Mouse (Mus musculus): Measurements from ENCODE around the gene Lrrc2. TPM values are rescaled to one million over a fixed set of nuclear protein-coding genes. Genes with fewer than 3 reads are reported as not detected.

Lrrc2 gene
- polyA plus RNA-seq, 1 experiment: 0.02 TPM

GRCm38 (mm10) chr9:111006544-111006943 is 55.2 kb downstream of the Lrrc2 start:
- TF ChIP-seq POLR2A (IDR thresholded peaks at IDR 0.05; ENCODE audit: low read depth, low read length) (no peak), CTCF (IDR thresholded peaks at IDR 0.05; ENCODE audit: extremely low read depth, insufficient read depth, insufficient read length, insufficient replicate concordance) (no peak)
- no peak for DNase-seq (ENCODE audit: low read depth in 1 of 2, low spot score in 2 of 2)
- H3K36me3 ChIP-seq (ENCODE audit: control insufficient read depth, insufficient read depth, low read length): no peaks in the 10 kb centered on the region
- no peaks in the 10 kb centered on the region for H3K27me3 ChIP-seq (ENCODE audit: control insufficient read depth, insufficient read depth, low read length)
- WGBS: 94% methylated on average over 2 of the region's 2 CpGs
- no peak overlapping the region for H3K27ac ChIP-seq (ENCODE audit: insufficient read depth, low read length)
- H3K4me1 ChIP-seq (ENCODE audit: control insufficient read depth, insufficient read depth, insufficient read length): no peaks in the 10 kb centered on the region
- H3K4me3 ChIP-seq (ENCODE audit: extremely low read depth, insufficient read depth, insufficient read length): no peak overlapping the region

GRCm38 (mm10) chr9:111009763-111010162 is 58.4 kb downstream of the Lrrc2 start:
- DNase-seq (ENCODE audit: low read depth in 1 of 2, low spot score in 2 of 2): no peak
- 45% methylated on average over 3 of the region's 3 CpGs for WGBS
- H3K4me1 ChIP-seq (ENCODE audit: control insufficient read depth, insufficient read depth, insufficient read length): no peaks in the 10 kb centered on the region
- TF ChIP-seq CTCF (IDR thresholded peaks at IDR 0.05; ENCODE audit: extremely low read depth, insufficient read depth, insufficient read length, insufficient replicate concordance) (no peak), POLR2A (IDR thresholded peaks at IDR 0.05; ENCODE audit: low read depth, low read length) (no peak)
- H3K4me3 ChIP-seq (ENCODE audit: extremely low read depth, insufficient read depth, insufficient read length): no peak overlapping the region
- H3K36me3 ChIP-seq (ENCODE audit: control insufficient read depth, insufficient read depth, low read length): no peaks in the 10 kb centered on the region
- no peaks in the 10 kb centered on the region for H3K27me3 ChIP-seq (ENCODE audit: control insufficient read depth, insufficient read depth, low read length)
- no peak overlapping the region for H3K27ac ChIP-seq (ENCODE audit: insufficient read depth, low read length)

DNA sequence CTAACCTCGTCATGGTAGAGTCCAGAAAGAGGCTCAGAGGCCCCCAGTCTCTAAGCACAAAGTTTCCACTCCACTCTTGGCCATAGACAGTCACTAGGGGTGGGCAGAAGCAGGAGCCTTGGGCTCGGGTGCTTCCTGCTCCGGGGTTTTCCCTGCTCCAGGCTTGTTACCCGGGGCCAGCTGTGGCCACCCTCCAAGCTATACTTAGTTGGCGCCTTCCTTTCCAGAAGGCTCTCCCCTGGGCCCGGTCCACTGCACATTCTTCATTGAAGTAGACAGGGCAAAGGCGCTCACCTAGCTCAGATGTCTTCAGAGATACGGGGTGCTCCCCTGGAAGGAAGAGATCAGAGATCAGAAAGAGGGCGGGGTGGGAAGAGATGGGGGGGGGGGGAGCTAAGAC is 60.2 kb downstream of the Lrrc2 start:
- Histone ChIP-seq H3K4me1 (ENCODE audit: control insufficient read depth, insufficient read depth, insufficient read length) (no peaks in the 10 kb centered on the region), H3K27ac (ENCODE audit: insufficient read depth, low read length) (no peak overlapping the region), H3K36me3 (ENCODE audit: control insufficient read depth, insufficient read depth, low read length) (no peaks in the 10 kb centered on the region), H3K4me3 (ENCODE audit: extremely low read depth, insufficient read depth, insufficient read length) (no peak overlapping the region), H3K27me3 (ENCODE audit: control insufficient read depth, insufficient read depth, low read length) (no peaks in the 10 kb centered on the region)
- TF ChIP-seq POLR2A (IDR thresholded peaks at IDR 0.05; ENCODE audit: low read depth, low read length) (no peak), CTCF (IDR thresholded peaks at IDR 0.05; ENCODE audit: extremely low read depth, insufficient read depth, insufficient read length, insufficient replicate concordance) (no peak)
- no peak for DNase-seq (ENCODE audit: low read depth in 1 of 2, low spot score in 2 of 2)
- 67% methylated on average over 9 of the region's 9 CpGs for WGBS

DNA sequence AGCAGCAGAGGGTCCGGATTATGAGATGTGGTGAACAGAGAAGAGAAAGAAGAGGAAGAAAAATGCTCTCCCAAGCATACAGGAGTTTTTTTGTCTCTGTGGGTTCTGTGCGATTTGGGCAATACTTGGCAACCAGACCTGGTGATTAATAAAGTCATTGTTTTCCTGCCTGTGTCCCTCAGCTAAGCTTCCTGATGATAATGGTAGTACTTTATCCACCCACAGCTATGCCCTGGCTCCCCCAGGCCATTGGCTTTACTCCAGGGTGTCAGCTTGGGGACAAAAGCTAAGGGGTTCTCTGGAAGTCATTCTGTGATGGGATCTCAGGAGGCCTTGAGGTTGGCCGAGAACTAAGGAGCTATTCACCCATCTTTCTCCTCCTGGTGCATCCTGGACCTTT is 60.7 kb downstream of the Lrrc2 start:
- Histone ChIP-seq H3K4me3 (ENCODE audit: extremely low read depth, insufficient read depth, insufficient read length) (no peak overlapping the region), H3K4me1 (ENCODE audit: control insufficient read depth, insufficient read depth, insufficient read length) (no peaks in the 10 kb centered on the region), H3K36me3 (ENCODE audit: control insufficient read depth, insufficient read depth, low read length) (no peaks in the 10 kb centered on the region), H3K27ac (ENCODE audit: insufficient read depth, low read length) (no peak overlapping the region), H3K27me3 (ENCODE audit: control insufficient read depth, insufficient read depth, low read length) (no peaks in the 10 kb centered on the region)
- TF ChIP-seq CTCF (IDR thresholded peaks at IDR 0.05; ENCODE audit: extremely low read depth, insufficient read depth, insufficient read length, insufficient replicate concordance): no peak
- no peak for DNase-seq (ENCODE audit: low read depth in 1 of 2, low spot score in 2 of 2)
- 72% methylated on average over 3 of the region's 3 CpGs for WGBS

- no peak for DNase-seq (ENCODE audit: low read depth in 1 of 2, low spot score in 2 of 2)
Observed at GRCm38 (mm10) chr9:111015658-111016057, 64.3 kb downstream of the Lrrc2 start.

DNA sequence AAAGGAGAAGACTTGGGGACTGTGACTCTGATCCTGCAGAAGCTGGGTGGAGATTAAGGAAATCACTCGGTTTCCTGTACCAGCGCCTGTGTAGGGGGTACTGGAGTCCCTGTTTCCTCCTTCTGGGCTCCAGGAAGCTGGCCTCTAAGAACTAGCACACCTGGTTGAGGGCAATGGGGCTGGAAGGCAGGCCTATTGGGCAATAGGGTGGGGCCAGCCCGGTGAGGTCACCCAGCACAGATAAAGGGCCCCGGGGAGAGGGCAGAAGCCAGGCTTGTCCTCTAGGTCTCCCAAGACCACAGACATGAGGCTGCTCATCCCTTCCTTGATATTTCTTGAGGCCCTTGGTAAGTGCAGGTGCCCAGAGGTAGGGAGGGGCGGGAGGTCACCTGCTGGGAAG is 67.7 kb downstream of the Lrrc2 start, which contains the start of gene Ltf:
TSS of gene Ltf (plus strand) at position 250 of the 400 bp plus-strand sequence.
- TF ChIP-seq CTCF (IDR thresholded peaks at IDR 0.05; ENCODE audit: extremely low read depth, insufficient read depth, insufficient read length, insufficient replicate concordance): no peak
- no peak for TF ChIP-seq POLR2A (IDR thresholded peaks at IDR 0.05; ENCODE audit: low read depth, low read length)
- no peak for DNase-seq (ENCODE audit: low read depth in 1 of 2, low spot score in 2 of 2)

More at GRCm38 (mm10) chr9:111015658-111016057, 64.3 kb downstream of the Lrrc2 start:
- H3K36me3 ChIP-seq (ENCODE audit: control insufficient read depth, insufficient read depth, low read length): no peaks in the 10 kb centered on the region
- 92% methylated on average over 4 of the region's 4 CpGs for WGBS
- no peak for TF ChIP-seq POLR2A (IDR thresholded peaks at IDR 0.05; ENCODE audit: low read depth, low read length)
- no peak for TF ChIP-seq CTCF (IDR thresholded peaks at IDR 0.05; ENCODE audit: extremely low read depth, insufficient read depth, insufficient read length, insufficient replicate concordance)
- no peak overlapping the region for H3K27ac ChIP-seq (ENCODE audit: insufficient read depth, low read length)
- H3K4me3 ChIP-seq (ENCODE audit: extremely low read depth, insufficient read depth, insufficient read length): no peak overlapping the region
- H3K4me1 ChIP-seq (ENCODE audit: control insufficient read depth, insufficient read depth, insufficient read length): no peaks in the 10 kb centered on the region
- H3K27me3 ChIP-seq (ENCODE audit: control insufficient read depth, insufficient read depth, low read length): no peaks in the 10 kb centered on the region

DNA sequence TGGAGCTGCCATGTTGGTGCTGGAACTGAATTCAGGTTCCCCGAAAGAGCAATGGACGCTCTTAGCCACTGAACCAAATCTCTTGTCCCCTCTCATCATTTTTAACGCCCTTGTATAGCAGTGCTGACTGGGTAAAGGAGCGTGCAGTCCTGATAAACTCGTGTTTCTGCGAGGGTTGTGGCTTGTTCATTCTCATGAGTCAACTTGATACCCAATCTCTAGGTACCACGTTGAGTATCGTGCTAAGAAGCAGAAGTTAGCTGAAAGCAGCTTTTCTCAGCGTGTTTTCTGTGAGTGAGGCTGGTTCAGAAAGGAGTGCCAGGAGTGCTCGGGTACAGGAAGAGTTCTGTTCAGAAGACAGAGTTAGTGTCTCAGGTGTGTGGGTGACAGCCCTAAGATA is 75.4 kb downstream of the Lrrc2 start:
- H3K4me3 ChIP-seq (ENCODE audit: extremely low read depth, insufficient read depth, insufficient read length): no peak overlapping the region
- no peaks in the 10 kb centered on the region for H3K36me3 ChIP-seq (ENCODE audit: control insufficient read depth, insufficient read depth, low read length)
- WGBS: 80% methylated on average over 10 of the region's 10 CpGs
- no peak overlapping the region for H3K27ac ChIP-seq (ENCODE audit: insufficient read depth, low read length)
- no peak for DNase-seq (ENCODE audit: low read depth in 1 of 2, low spot score in 2 of 2)
- H3K27me3 ChIP-seq (ENCODE audit: control insufficient read depth, insufficient read depth, low read length): no peaks in the 10 kb centered on the region
- H3K4me1 ChIP-seq (ENCODE audit: control insufficient read depth, insufficient read depth, insufficient read length): no peaks in the 10 kb centered on the region
- no peak for TF ChIP-seq POLR2A (IDR thresholded peaks at IDR 0.05; ENCODE audit: low read depth, low read length)
- no peak for TF ChIP-seq CTCF (IDR thresholded peaks at IDR 0.05; ENCODE audit: extremely low read depth, insufficient read depth, insufficient read length, insufficient replicate concordance)

More for the DNA sequence above, 67.7 kb downstream of the Lrrc2 start, which contains the start of gene Ltf:
- no peak within 1 kb of the TSS for H3K4me3 ChIP-seq (ENCODE audit: extremely low read depth, insufficient read depth, insufficient read length)
- H3K27me3 ChIP-seq (ENCODE audit: control insufficient read depth, insufficient read depth, low read length): no peaks in the 10 kb centered on the region
- no peaks in the 10 kb centered on the region for H3K36me3 ChIP-seq (ENCODE audit: control insufficient read depth, insufficient read depth, low read length)
- 31% methylated on average over 5 of the region's 5 CpGs for whole genome bisulfite sequencing
- no peaks in the 10 kb centered on the region for H3K4me1 ChIP-seq (ENCODE audit: control insufficient read depth, insufficient read depth, insufficient read length)
- no peak within 1 kb of the TSS for H3K27ac ChIP-seq (ENCODE audit: insufficient read depth, low read length)

Other genes starting within 250 kb of the Lrrc2 start
- 0.94 TPM in 1 of 2 replicates, not detected in the other for gene Myl3, start 209.7 kb upstream of the Lrrc2 start, polyA plus RNA-seq (2012; rRNA removed)
- 11.0 and 14.0 TPM in 2 replicates for gene Pth1r, start 204.4 kb upstream of the Lrrc2 start, polyA plus RNA-seq (2012; rRNA removed)
- not detected in 2 replicates for gene Prss42, start 153.4 kb upstream of the Lrrc2 start, polyA plus RNA-seq (2012; rRNA removed)
- gene Prss44, start 137.6 kb upstream of the Lrrc2 start, polyA plus RNA-seq (2012; rRNA removed): not detected in 2 replicates
- not detected in 2 replicates for gene Prss43, start 124.9 kb upstream of the Lrrc2 start, polyA plus RNA-seq (2012; rRNA removed)
- gene Prss45, start 117.0 kb upstream of the Lrrc2 start, polyA plus RNA-seq (2012; rRNA removed): not detected in 2 replicates
- not detected in 2 replicates for gene Prss46, start 107.0 kb upstream of the Lrrc2 start, polyA plus RNA-seq (2012; rRNA removed)
- gene Prss50, start 93.6 kb upstream of the Lrrc2 start, polyA plus RNA-seq (2012; rRNA removed): 3.5 and 5.5 TPM in 2 replicates
- gene Als2cl, start 71.7 kb upstream of the Lrrc2 start, polyA plus RNA-seq (2012; rRNA removed): 58.9 and 64.3 TPM in 2 replicates
- gene Tmie, start 71.4 kb upstream of the Lrrc2 start, polyA plus RNA-seq (2012; rRNA removed): 2.9 and 3.0 TPM in 2 replicates
- gene Fam240a, start 34.7 kb upstream of the Lrrc2 start, polyA plus RNA-seq (2012; rRNA removed): 0.25 and 0.35 TPM in 2 replicates
- gene Tdgf1, start 5.4 kb upstream of the Lrrc2 start, polyA plus RNA-seq (2012; rRNA removed): 0.08 and 0.14 TPM in 2 replicates
- 1.5 and 2.0 TPM in 2 replicates for gene Rtp3, start 39.0 kb downstream of the Lrrc2 start, polyA plus RNA-seq (2012; rRNA removed)
- 12.3 and 14.1 TPM in 2 replicates for gene Ltf, start 67.7 kb downstream of the Lrrc2 start, polyA plus RNA-seq (2012; rRNA removed)
- gene Ccrl2, start 106.0 kb downstream of the Lrrc2 start, polyA plus RNA-seq (2012; rRNA removed): 5.3 and 5.4 TPM in 2 replicates
- 5.3 and 6.4 TPM in 2 replicates for gene Lrrfip2, start 166.0 kb downstream of the Lrrc2 start, polyA plus RNA-seq (2012; rRNA removed)